Mouse (Mus musculus) bone marrow, adult 2 months (tissue): Measurements from ENCODE around the gene Trim16.

ENCODE experiments used
- CTCF ChIP-seq: fragments of 200-500 bp; IDR thresholded peaks from 2 replicates; pipeline ENCODE4 v1.5.1; 2011; ENCODE audit warnings: low read length, control low read depth; ENCODE audit not compliant: control insufficient read depth, insufficient read depth
- POLR2A ChIP-seq: fragments of 200-500 bp; IDR thresholded peaks from 2 replicates; pipeline ENCODE4 v1.6.1; 2011; ENCODE audit warnings: low read depth, mild to moderate bottlenecking, control low read depth, low read length, borderline replicate concordance; ENCODE audit not compliant: control insufficient read depth

DNA sequence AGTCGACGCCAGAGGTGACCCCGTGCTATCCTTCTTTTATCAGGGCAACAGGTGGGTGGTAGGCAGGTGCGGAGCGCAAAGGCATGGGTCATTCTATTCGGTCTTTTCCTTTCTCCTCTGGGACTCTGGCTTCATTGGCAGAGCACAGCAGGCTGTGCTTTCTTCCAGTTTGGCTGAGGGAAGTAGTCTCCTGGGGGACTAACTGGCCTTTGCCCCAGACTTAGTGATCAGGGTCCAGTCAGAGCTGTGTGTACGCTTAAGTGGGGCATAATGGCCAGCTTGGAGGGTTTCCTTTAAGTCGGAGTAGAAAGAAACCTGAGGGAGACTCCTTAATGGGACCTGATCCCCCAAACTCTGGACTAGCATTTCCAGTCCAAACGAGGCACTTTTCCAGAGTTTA is 53.4 kb downstream of the Trim16 start:
- TF ChIP-seq CTCF (no peak), POLR2A (no peak)
